Mouse (Mus musculus): ENCODE measurements at regions not wholly inside any gene's neighbourhood (a gene's known extent, or its start where the extent isn't known, plus 50 kb on each side); places are given as distances from the start of the nearest gene placed in this dataset.
A peak's percentile ranks its signal among the peaks of the same experiment; 100 is the strongest.

DNA sequence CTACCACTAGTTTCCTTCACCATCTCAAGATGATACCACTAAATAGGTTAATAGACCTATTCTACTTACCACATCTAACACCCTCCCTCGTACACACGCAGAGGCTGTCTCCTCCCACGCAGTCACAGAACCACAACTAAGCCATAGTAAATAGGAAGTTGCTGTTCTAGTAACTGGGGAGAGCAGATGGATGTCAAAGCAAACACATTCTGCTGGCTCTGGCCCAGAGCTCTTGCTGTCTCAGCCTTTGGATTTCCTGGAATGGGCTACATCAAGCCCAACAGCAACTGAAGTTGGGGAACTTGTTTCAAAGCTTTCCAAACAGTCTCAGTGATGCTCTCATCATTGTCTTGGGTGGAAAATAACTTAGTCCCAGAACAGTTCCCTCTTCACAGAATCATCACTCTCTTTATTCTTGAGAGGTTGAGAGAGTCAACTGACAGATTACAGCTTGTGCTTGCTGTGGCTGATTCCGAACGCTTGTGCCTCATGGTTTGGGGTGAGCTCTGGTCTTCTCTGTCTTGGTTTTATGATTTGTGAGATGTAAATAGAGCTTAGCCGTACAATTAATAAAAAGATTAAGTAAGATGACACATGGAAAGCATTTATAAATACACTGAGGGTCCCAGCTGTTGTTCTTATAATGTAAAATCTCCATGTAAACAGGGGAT lies 538.5 kb upstream of the Klf4 start:
- peak; percentile 47 for DNase-seq (ENCODE audit: inconsistent ontology term)

DNA sequence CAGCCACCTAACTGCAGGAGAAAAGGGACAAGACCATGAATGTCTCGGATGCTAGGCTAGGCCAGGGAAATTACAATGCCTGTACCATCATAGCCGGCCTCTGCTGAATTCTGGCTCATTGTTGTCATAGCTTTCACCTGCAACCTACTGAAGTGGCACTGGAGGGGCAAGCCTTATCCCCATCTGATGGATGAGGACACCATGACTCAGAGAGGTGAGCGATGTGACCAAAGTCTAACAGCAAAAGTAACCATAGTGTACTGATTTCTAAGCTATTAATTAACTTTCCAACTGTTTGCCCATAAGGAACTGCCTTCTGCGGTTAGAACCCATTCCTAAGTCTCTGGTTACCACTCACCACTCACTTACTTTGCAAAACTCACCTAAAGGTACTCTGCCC lies 536.6 kb upstream of the Klf4 start:
- DNase-seq (ENCODE audit: inconsistent ontology term): no peak

DNA sequence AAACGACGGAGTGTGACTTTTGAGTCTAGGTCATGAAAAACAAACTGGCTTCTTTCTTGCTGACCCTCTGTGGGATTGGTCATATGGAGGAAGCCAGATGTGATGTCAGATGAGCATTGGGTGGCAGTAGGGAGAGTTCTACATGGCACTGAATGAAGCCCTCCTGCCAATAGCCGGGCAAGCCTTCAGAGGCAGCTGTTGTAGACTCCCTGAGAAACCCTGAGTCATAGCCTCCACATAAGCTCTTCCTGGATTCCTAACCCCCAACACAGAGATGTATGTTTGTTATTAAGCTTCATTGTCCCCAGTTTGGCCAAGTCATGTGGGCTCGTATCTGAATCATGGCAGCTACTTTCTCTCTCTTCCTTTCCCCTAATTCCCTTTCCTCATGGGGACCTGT lies 532.4 kb upstream of the Klf4 start:
- DNase-seq (ENCODE audit: inconsistent ontology term): no peak

DNA sequence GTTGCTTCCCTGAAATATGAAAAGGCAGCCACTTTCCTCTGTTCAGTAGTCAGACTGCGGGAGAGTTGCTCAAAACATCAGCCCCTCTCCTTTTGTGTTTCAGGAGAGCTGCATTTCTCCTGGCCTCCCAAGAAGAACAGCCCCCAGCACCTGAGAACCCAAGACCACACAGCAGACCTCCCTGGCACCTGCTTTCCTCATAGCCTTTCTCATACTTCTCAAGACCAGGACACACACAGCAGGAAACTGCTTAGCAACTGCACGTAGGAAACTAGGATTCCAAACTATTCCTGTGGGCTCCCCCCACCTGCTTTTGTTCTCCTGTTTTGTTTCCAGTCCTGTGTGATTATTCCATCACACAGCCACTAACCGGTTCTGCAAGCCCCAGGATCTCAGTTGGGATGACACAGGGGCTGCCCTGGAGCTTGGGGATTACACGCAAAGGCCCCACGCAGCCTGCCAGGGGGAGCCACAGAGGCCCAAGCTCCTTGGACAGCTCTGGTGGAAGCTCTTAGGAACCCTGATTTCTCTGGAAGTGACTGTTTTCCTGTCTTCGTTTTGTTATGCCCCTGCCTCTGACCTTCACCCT lies 519.6 kb upstream of the Klf4 start:
- peak; percentile 27 for DNase-seq (ENCODE audit: inconsistent ontology term)

DNA sequence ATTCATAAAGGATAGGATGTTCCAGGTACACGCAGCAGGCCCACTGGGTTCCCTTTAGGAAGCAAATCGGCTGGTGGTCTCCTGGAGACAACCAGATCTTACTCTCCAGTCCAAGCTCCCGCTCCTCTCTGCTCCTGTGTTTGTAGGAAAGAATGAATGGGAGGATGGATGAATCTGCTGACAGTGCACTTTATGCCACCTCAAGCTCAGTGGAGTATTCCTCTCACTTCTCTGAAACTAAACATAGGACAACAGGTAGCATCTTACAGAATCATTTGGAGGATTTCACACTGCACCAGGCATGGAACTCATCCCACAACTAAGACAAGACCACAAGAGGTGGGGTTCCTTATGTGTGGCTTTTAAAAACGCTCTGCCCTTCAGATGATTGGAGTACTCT lies 507.1 kb upstream of the Klf4 start:
- DNase-seq (ENCODE audit: inconsistent ontology term): no peak

DNA sequence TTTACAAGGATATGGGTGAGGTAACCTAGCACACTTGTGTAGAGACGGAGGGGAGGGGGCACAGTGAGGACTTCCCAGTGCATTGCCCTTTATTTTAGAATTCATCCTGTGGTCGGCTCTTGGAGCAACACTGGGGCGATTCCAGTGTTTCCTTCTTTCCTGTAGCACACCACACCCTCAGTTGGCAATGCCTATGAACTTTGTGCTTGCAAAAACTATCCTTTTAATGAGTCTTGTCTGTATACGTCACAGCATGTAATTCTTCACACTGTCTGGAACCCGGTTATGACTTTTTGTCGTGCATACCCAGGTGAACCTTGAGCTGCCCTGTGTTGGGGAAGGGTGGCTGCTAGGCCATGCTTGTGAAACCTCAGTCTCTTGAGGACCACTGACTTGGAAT lies 504.1 kb upstream of the Klf4 start:
- DNase-seq (ENCODE audit: inconsistent ontology term): no peak

DNA sequence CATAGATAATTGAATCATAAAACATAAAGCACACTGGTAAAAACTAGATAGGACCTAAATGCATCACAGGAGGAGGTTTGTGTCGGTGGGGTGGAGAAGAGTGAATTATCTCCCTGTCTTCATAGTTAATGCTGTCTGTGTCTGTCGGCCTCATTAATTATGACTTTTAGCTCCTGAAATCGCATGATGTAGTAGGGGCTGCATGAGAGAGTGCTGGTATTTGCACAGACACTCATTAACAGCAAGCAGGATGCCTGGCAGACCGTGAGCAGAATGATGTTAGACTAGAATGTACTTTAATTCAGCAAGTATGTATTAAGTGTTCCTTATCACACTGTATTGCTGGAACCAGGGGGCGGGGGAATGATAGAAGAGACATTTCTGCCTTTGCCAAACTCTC lies 503.3 kb upstream of the Klf4 start:
- DNase-seq (ENCODE audit: inconsistent ontology term): no peak

DNA sequence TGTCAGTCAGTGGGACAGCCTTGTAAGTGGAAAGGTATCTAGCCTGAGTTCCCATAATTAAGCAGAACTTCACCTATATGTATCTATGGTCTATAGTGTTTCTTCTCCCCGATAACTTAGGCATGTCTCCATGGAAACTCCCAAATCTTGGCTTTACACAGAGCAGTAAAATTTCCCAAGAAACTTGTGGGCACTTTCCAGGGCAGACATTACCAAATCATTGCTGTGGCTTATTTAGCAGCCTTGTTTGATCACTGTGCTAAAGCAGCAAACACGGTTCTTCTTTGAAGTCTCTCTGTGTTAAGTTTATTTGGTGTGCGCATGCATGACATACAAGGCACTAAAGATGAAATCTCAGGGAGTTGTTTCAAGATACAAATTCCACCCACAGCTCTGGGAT lies 496.2 kb upstream of the Klf4 start:
- DNase-seq (ENCODE audit: inconsistent ontology term): no peak

DNA sequence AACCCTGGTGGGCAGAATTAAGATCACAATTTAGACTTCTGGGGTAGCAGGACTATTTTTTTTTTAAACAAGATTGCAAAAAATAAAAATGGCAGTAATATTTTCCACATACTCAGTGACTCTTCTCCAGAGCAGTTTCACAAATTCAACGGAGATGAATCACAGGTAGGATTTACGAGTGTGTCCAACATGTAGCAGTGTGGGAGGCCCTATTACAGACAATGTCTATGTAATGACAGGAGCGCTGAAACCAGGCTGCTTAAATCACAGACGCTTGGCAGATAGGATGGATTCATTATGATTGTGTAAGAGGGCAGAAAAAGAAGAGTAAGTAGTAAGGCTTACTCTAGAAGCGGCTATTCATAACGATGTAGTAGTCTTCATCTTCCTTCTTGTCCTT lies 495.0 kb upstream of the Klf4 start:
- DNase-seq (ENCODE audit: inconsistent ontology term): no peak

DNA sequence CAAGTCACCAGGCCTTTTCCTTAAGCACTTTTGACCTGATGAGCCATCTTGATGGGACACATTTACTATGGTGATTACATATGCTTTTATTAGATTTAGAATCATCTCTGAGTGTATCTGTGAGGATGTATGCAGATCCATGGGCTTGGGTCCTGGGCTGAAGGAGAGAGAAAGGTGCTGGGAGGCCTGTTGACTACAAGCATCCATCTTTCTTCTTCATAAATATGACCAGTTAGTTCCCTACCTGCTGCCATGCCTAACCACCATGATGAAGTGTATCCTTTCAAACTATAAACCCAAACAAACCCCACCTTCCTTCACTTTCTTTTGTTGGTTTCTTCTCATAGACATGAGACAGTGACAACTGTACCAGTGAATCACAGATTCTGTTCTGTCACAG lies 492.2 kb upstream of the Klf4 start:
- no peak for DNase-seq (ENCODE audit: inconsistent ontology term)

DNA sequence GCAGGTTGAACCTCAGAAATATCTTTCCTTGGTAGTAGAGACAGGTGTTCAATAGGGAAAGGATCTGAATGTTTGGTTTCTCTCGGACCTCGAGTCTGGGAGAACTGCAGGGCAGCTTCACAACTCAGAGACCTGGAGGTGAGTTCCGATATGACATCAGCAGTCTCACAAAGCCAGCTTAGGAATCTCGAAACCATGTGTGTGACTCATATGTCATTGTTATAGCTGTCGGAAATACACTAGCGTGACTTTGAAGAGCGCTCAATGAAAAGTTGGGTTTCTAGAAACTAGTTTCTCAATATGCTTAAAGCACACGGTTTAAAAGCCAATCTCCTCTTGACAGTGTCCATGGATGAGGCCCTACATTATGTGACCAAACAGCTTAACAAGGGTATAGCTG lies 485.9 kb upstream of the Klf4 start:
- DNase-seq (ENCODE audit: inconsistent ontology term): no peak

DNA sequence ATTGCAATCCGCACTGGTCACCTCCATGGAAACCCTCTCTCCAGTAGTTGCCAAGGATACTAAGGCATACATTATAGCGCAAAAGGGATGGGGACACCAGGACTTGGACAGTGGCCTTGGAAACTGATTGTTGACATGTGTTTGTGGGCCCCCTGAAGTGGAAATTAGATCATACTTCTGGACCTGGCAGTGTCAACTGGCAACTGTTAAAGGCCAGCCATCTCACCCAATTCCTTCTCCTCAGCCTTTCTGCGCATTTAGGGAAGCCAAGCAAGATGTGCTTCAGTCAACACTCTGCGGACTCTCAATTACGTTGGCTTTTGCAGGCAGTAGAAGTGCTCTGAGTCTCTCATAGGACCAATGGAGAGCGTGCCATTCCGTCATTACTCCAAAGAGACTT lies 483.2 kb upstream of the Klf4 start:
- no peak for DNase-seq (ENCODE audit: inconsistent ontology term)

DNA sequence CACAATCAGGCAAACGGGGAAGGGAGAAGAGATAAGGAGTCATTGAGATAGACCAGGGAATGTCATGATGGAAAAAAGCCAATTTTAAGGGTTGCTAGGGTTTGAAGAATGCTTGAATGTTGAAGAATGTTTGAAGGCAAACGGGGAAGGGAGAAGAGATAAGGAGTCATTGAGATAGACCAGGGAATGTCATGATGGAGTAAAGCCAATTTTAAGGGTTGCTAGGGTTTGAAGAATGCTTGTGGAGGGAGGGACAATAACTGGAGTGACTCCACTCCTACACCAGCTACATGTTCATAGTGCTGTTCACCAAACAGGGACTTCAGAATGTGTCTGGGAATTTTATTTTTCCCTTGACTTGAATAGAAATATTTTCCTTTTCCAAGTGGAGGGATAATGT lies 476.0 kb upstream of the Klf4 start:
- DNase-seq (ENCODE audit: inconsistent ontology term): no peak

DNA sequence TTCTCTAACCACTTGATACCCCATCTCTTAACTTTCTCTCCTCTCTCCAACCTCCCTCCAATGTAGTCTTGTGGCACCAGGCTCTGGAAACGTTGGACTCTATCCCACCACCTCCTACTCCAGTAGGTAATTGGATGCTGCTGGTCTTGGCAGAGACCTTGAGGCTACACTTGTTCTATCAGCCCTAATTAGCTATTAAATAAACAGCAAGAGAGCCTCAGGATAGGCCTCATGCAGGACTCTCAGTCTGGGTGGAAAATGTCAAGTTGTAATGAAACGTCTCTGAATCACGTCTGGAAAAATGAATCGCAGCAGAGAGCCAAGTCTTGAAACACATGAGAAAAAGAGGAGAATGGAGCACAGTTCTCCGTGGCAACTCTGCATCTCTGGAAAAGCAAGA lies 472.0 kb upstream of the Klf4 start:
- DNase-seq (ENCODE audit: inconsistent ontology term): peak; percentile 29

DNA sequence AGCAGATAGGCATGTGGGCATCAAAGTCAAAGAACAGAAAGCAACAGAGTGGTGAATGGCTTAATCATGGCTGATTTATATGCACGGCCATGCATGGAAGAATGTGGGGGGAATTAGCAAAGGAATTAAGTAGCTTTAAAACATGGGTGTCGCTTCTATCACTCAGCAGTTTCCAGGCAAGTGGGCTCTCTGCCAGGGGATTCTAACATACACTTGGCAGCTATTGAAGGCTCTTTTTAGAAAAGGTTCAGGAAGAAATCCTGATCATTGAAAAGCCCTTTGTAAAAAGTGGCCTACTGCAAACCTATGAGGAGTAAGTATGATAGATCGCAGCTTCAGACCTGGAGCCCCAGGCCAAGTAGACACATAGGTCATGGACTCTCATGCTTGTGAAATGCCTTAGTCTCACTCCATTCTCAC lies 469.1 kb upstream of the Klf4 start:
- DNase-seq (ENCODE audit: inconsistent ontology term): peak; percentile 24

DNA sequence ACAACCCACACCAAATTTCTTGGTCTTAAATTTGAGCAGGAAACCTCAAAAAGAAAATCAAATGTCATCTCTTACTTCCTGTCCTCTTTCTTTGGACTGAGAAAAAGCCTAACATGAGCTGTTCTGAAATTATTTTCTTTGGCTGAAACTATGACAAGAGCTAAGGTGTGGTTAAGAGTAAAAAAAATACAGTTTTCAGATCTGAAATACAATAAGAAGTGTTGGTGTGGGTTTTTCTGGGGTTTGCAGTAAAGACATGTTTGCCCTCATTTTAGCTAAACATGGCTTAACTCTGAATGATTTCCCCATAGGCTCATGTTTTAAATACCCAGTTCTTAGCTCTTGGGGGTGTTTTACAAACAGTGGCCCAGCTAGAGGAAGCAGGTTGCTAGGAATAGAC lies 451.8 kb upstream of the Klf4 start:
- no peak for DNase-seq (ENCODE audit: inconsistent ontology term)

DNA sequence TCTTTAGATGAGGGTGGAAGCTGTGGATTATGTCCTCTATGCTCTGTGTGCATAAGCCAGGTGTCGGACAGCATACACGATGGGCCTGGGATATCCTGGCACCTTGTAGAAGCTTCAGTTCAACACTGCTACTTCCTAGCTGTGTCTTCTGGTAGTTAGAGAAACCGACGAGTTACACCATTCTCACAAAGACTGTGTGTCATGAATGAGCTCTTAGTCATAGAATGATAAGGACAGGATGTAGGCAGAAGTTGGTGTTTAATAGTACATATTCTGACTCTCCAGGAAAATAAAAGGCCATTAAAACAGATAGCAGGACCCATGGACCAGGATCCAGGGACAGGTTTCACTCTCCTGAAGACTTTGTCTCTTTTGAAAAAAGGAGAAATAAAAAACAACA lies 446.3 kb upstream of the Klf4 start:
- no peak for DNase-seq (ENCODE audit: inconsistent ontology term)

DNA sequence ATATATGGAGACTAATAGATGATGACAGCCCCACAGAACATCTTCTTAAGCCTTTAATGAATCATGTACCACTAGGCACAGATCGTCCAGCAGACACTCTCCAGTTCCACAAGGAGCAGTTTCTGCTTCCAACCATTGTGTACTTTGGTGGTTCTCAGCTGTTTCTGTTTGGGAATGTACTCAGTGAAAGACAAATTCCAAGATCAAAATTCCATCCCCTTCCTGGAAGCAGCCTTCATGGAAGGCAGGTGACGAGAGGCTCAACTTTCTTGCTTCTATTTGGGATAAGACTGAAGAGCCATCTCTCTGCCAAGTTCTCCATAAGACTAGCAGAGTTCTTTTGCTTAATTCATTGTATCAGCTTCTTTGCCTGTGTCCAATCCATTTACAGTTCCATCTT lies 444.0 kb upstream of the Klf4 start:
- no peak for DNase-seq (ENCODE audit: inconsistent ontology term)

DNA sequence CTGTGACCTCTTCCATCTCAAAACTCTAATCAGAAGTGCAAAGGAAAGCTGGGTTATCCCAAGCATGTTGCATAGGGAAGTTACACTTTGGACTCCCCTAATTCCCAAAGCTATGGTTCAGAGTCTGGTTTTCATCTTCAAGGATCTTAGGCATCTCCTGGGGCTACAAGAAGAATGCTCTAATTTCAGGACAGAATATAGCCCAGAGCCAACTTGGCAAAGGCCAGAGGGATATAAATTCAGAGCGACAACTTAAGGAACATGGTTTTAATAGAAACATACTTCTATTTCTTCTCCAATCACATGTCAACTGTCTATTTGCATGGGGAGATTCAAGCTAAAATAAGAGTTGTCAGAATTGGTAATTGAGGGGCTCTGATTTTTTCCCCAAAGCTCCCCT lies 441.4 kb upstream of the Klf4 start:
- no peak for DNase-seq (ENCODE audit: inconsistent ontology term)

DNA sequence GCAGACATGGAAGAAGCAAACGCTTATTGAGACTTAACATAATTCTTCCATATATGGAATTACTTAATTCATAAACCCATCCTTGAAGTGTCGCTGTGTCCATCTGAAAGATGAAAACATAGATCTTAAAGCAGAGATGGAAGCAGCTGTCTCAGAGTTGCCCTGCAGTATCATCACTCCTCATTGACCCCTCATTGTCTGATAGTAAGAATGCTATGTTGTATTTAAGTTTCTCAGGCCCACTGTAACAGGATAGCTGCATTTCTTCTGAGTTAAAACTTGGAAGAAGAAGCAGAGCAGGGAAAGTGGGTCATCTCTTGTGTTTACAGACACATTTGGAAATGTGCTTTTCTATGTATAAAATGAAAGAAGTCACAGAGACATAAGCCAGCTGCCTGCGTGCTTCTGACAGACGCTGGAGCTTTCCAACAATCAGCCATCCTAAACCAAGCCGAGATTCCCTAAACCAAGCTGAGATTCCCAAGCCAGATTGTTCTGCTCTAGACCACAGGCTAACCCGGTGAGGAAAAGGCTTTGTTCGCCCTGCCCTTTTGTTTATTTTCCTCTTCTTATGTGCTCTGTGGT lies 440.1 kb upstream of the Klf4 start:
- no peak for DNase-seq (ENCODE audit: inconsistent ontology term)

DNA sequence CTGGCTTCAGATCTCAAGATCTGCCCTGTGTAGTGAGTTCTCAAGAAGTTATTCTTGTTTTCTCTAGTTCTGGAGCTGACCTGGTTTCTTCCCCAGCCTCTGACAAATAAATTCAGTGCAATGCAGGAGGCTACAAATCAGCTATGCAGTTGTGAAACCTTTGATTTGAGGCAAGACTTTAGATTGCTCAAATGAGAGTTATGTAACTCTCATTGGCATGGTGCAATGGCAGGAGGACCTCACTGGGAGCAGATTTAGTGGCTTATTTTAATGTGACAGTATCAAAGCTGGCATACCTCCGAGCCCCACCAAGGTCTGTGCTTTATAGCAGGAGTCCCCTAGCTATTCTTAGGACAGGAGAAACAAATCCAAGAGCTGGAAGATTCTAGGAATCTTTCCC lies 427.8 kb upstream of the Klf4 start:
- no peak for DNase-seq (ENCODE audit: inconsistent ontology term)

DNA sequence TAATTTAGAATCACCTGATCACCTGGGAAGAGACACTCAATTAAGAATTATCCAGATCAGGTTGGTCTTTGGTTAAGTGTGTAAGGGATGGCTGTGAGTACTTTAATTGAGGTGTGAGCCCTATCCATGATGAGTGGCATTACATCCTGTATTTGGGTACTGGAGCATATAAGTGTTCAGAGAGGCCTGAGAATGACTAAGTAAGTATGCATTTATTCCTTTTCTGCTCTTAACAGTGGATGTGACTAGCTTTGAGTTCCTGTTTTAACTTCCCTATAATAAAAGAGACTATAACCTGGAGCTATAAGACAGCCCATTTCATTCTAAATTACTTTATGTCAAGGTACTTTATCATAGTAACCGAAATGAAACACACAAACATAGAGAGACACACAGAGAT lies 421.4 kb upstream of the Klf4 start:
- DNase-seq (ENCODE audit: inconsistent ontology term): no peak

DNA sequence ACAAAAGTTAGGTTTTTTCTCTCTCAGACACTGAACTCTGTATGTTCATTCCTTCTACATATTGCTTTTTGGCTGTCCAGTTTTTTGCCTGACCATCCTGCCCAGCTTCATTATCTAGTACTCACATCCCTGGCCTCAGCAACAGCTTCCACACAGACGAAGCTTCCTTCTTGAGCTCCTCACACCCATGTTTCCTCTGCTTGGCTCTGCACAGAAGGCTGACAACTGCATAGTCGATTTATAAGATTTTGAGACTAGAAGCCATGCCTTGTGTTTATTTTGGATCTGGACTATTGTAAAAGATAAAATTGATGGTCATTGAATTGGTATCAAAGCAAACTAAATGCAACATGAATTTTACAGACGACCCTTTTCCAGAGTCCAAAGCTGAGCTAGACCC lies 420.0 kb upstream of the Klf4 start:
- DNase-seq (ENCODE audit: inconsistent ontology term): no peak

DNA sequence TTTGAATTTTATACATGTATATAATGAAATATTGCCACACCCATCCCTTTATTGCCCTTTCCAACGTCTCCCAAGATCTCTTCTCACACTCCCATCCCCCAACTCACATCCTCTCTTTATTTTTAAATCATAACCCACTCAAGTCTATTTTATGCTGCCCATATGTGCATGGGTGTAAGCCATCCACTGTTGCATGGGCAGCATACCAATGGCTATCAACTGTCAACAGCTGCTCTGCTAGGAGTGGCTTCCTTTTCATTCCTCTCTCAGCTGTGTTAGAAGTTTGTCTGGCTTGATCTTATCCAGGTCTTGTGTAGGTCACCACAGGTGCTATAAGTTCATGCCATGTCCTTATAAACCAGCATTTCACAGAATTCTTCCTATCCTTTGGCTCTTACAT lies 409.2 kb upstream of the Klf4 start:
- no peak for DNase-seq (ENCODE audit: inconsistent ontology term)
